7 mouse cellular contexts compared by ENCODE assay signal in genomic region chr1:71844938-71845685, GRCm38 (mm10).
A peak's percentile ranks its signal among the peaks of the same experiment; 100 is the strongest.
DNase-seq lines count a peak whose midpoint lies in the region; ATAC-seq and TF ChIP-seq lines count a peak whose summit lies in the region.

No protein-coding gene starts in this region.

- peak overlapping the region; percentile 28 for H3K4me2 ChIP-seq in embryonic facial prominence, embryonic 15.5 days (replicated peaks)
- H3K4me2 ChIP-seq in intestine, embryonic 15.5 days (replicated peaks) = peak overlapping the region; percentile 30
- peak overlapping the region; percentile 6; the same call in 1 of the 2 replicates for H3K4me2 ChIP-seq in lung, postnatal 0 days (replicated peaks; ENCODE audit: low read depth, low read length)
- H3K4me2 ChIP-seq in midbrain, embryonic 16.5 days (ENCODE audit: low read length) = no peak overlapping the region

- H3K9me3 ChIP-seq in embryonic facial prominence, embryonic 15.5 days (replicated peaks) = no peaks in the 10 kb centered on the region
- H3K9me3 ChIP-seq in intestine, embryonic 15.5 days = no peaks in the 10 kb centered on the region
- no peaks in the 10 kb centered on the region for H3K9me3 ChIP-seq in lung, postnatal 0 days (ENCODE audit: low read length)
- peaks cover 3% of the 10 kb centered on the region; the same call in 1 of the 2 replicates for H3K9me3 ChIP-seq in midbrain, embryonic 16.5 days (replicated peaks; ENCODE audit: control insufficient read depth, low read length, poor library complexity, severe bottlenecking)

- H3K27ac ChIP-seq in embryonic facial prominence, embryonic 15.5 days (replicated peaks) = peak overlapping the region; percentile 34; the same call in 1 of the 2 replicates
- peak overlapping the region; percentile 71 for H3K27ac ChIP-seq in intestine, embryonic 15.5 days
- H3K27ac ChIP-seq in lung, postnatal 0 days (ENCODE audit: low read length) = peak overlapping the region; percentile 34; the same call in 1 of the 2 replicates
- no peak overlapping the region for H3K27ac ChIP-seq in midbrain, embryonic 16.5 days (ENCODE audit: low read length)

- no peak for TF ChIP-seq EP300 in lung, postnatal 0 days (IDR thresholded peaks at IDR 0.05)

- 42% methylated on average over 16 of the region's 16 CpGs for WGBS in embryonic facial prominence, embryonic 15.5 days
- WGBS in intestine, embryonic 15.5 days = 34% methylated on average over 16 of the region's 16 CpGs
- 39% methylated on average over 16 of the region's 16 CpGs for WGBS in lung, postnatal 0 days
- 79% methylated on average over 16 of the region's 16 CpGs for WGBS in midbrain, embryonic 16.5 days

- H3K4me3 ChIP-seq in C2C12 (ENCODE audit: insufficient read depth, poor library complexity, severe bottlenecking) = no peak overlapping the region
- no peak overlapping the region for H3K4me3 ChIP-seq in embryonic facial prominence, embryonic 15.5 days (replicated peaks)
- no peak overlapping the region for H3K4me3 ChIP-seq in intestine, embryonic 15.5 days (replicated peaks)
- no peak overlapping the region for H3K4me3 ChIP-seq in lung, postnatal 0 days (ENCODE audit: low read depth, low read length)
- H3K4me3 ChIP-seq in midbrain, embryonic 16.5 days (ENCODE audit: low read depth, low read length) = no peak overlapping the region

- peak; percentile 80 for DNase-seq in lung, postnatal 0 days (ENCODE audit: low spot score)
- DNase-seq in thymus, postnatal 4 days = no peak
- no peak for DNase-seq in cerebellum, adult 11 months

- no peak overlapping the region for H3ac ChIP-seq in C2C12 (ENCODE audit: control insufficient read depth, insufficient read length, low read depth)

- H3K79me2 ChIP-seq in C2C12 (ENCODE audit: control insufficient read depth, insufficient read depth) = no peaks in the 10 kb centered on the region

- no peak overlapping the region for H3K9ac ChIP-seq in embryonic facial prominence, embryonic 15.5 days
- no peak overlapping the region for H3K9ac ChIP-seq in intestine, embryonic 15.5 days
- H3K9ac ChIP-seq in lung, postnatal 0 days (replicated peaks; ENCODE audit: low read depth) = no peak overlapping the region
- H3K9ac ChIP-seq in midbrain, embryonic 16.5 days (ENCODE audit: low read depth, low read length) = no peak overlapping the region

- no peaks in the 10 kb centered on the region for H3K36me3 ChIP-seq in C2C12 (ENCODE audit: control insufficient read depth, insufficient read depth)
- H3K36me3 ChIP-seq in embryonic facial prominence, embryonic 15.5 days = no peaks in the 10 kb centered on the region
- H3K36me3 ChIP-seq in intestine, embryonic 15.5 days = no peaks in the 10 kb centered on the region
- H3K36me3 ChIP-seq in lung, postnatal 0 days (ENCODE audit: insufficient read depth, low read length) = no peaks in the 10 kb centered on the region
- H3K36me3 ChIP-seq in midbrain, embryonic 16.5 days (ENCODE audit: control insufficient read depth, insufficient read depth, low read length) = no peaks in the 10 kb centered on the region

- H3K27me3 ChIP-seq in C2C12 (ENCODE audit: control insufficient read depth, insufficient read depth, insufficient read length) = no peaks in the 10 kb centered on the region
- H3K27me3 ChIP-seq in embryonic facial prominence, embryonic 15.5 days = no peaks in the 10 kb centered on the region
- H3K27me3 ChIP-seq in intestine, embryonic 15.5 days (replicated peaks) = no peaks in the 10 kb centered on the region
- no peaks in the 10 kb centered on the region for H3K27me3 ChIP-seq in lung, postnatal 0 days (replicated peaks; ENCODE audit: insufficient read depth, low read length)
- no peaks in the 10 kb centered on the region for H3K27me3 ChIP-seq in midbrain, embryonic 16.5 days (ENCODE audit: control insufficient read depth, insufficient read depth, low read depth, low read length)

- H3K4me1 ChIP-seq in embryonic facial prominence, embryonic 15.5 days = peaks cover 4% of the 10 kb centered on the region; the same call in 1 of the 2 replicates
- peaks cover 5% of the 10 kb centered on the region for H3K4me1 ChIP-seq in intestine, embryonic 15.5 days (replicated peaks)
- no peaks in the 10 kb centered on the region for H3K4me1 ChIP-seq in lung, postnatal 0 days (ENCODE audit: insufficient read depth, low read depth, low read length)
- H3K4me1 ChIP-seq in midbrain, embryonic 16.5 days (ENCODE audit: control insufficient read depth, insufficient read depth, low read length) = no peaks in the 10 kb centered on the region

- H3K79me3 ChIP-seq in C2C12 (ENCODE audit: low read depth) = no peaks in the 10 kb centered on the region

- ATAC-seq in embryonic facial prominence, embryonic 15.5 days (ENCODE audit: insufficient number of reproducible peaks, low FRiP score, low TSS enrichment, low read depth) = no peak
- peak; percentile 70 for ATAC-seq in intestine, embryonic 15.5 days
- ATAC-seq in lung, postnatal 0 days = peak; percentile 81
- no peak for ATAC-seq in midbrain, embryonic 16.5 days

- TF ChIP-seq CTCF in C2C12 (IDR thresholded peaks at IDR 0.05; ENCODE audit: control insufficient read depth, insufficient read depth, insufficient read length) = no peak
- TF ChIP-seq CTCF in lung, postnatal 0 days (IDR thresholded peaks at IDR 0.05) = no peak

TF ChIP-seq in C2C12, 6 proteins besides CTCF, POLR2A, EP300 and RAD21:
- TF ChIP-seq CEBPB (IDR thresholded peaks at IDR 0.05; ENCODE audit: low read depth) (peak; percentile 50), FOSL1 (IDR thresholded peaks at IDR 0.05; ENCODE audit: insufficient read depth, low read length, poor library complexity, severe bottlenecking) (no peak)

Comparison
In these comparisons a context has a peak if more than half of its experiments do, and no peak if none do; other contexts are left out.
1. ATAC-seq: peak in intestine, embryonic 15.5 days (single experiment) and lung, postnatal 0 days (single experiment); none in embryonic facial prominence, embryonic 15.5 days (single experiment) and midbrain, embryonic 16.5 days (single experiment).